Mouse (Mus musculus): ENCODE data around the gene Anks3. TPM values are rescaled to one million over a fixed set of nuclear protein-coding genes. Genes with fewer than 3 reads are reported as not detected.

Anks3 gene
- polyA plus RNA-seq, 1 experiment from 2014 or later = 14.8 TPM

GRCm38 (mm10) chr16:4896249-4897027 is 67.6 kb downstream of the Anks3 start:
- Histone ChIP-seq H3K27me3 (no peaks in the 10 kb centered on the region), H3K4me2 (peak overlapping the region; percentile 52), H3K9me3 (replicated peaks) (no peaks in the 10 kb centered on the region), H3K36me3 (replicated peaks) (no peaks in the 10 kb centered on the region), H3K27ac (replicated peaks) (peak overlapping the region; percentile 76), H3K4me1 (replicated peaks) (peaks cover 63% of the 10 kb centered on the region), H3K4me3 (replicated peaks) (no peak overlapping the region), H3K9ac (no peak overlapping the region)
- WGBS (ENCODE audit: insufficient replicate concordance) = 18% methylated on average over 5 of the region's 5 CpGs
- ATAC-seq (ENCODE audit: insufficient read depth) = peak; percentile 85

GRCm38 (mm10) chr16:4894201-4894908 is 69.7 kb downstream of the Anks3 start:
- no peak overlapping the region for H3K4me3 ChIP-seq (replicated peaks)
- WGBS (ENCODE audit: insufficient replicate concordance) = 66% methylated on average over 7 of the region's 7 CpGs
- peaks cover 75% of the 10 kb centered on the region for H3K4me1 ChIP-seq (replicated peaks)
- H3K36me3 ChIP-seq (replicated peaks) = peaks cover 4% of the 10 kb centered on the region
- H3K9ac ChIP-seq = no peak overlapping the region
- H3K4me2 ChIP-seq = no peak overlapping the region
- ATAC-seq (ENCODE audit: insufficient read depth) = no peak
- H3K9me3 ChIP-seq (replicated peaks) = no peaks in the 10 kb centered on the region
- H3K27ac ChIP-seq (replicated peaks) = no peak overlapping the region
- H3K27me3 ChIP-seq = no peaks in the 10 kb centered on the region

GRCm38 (mm10) chr16:4892171-4892570 is 71.8 kb downstream of the Anks3 start:
- no peak overlapping the region for H3K4me2 ChIP-seq
- H3K4me3 ChIP-seq (replicated peaks) = no peak overlapping the region
- H3K9ac ChIP-seq = no peak overlapping the region
- H3K27me3 ChIP-seq = no peaks in the 10 kb centered on the region
- 68% methylated on average over 6 of the region's 6 CpGs for WGBS (ENCODE audit: insufficient replicate concordance)
- no peak for ATAC-seq (ENCODE audit: insufficient read depth)
- H3K27ac ChIP-seq (replicated peaks) = no peak overlapping the region
- H3K9me3 ChIP-seq (replicated peaks) = no peaks in the 10 kb centered on the region
- H3K4me1 ChIP-seq (replicated peaks) = peaks cover 77% of the 10 kb centered on the region
- peaks cover 4% of the 10 kb centered on the region for H3K36me3 ChIP-seq (replicated peaks)

Other genes starting within 250 kb of the Anks3 start
- 37.2 and 39.6 TPM in 2 replicates for gene Nmral1, start 244.8 kb downstream of the Anks3 start, polyA plus RNA-seq (2015; fragmentation: Nextera tagmentation; extraction: Ambion mirVana)
- 36.6 and 37.9 TPM in 2 replicates for gene Hmox2, start 237.8 kb downstream of the Anks3 start, polyA plus RNA-seq (2015; fragmentation: Nextera tagmentation; extraction: Ambion mirVana)
- 20.9 and 24.5 TPM in 2 replicates for gene Cdip1, start 173.9 kb downstream of the Anks3 start, polyA plus RNA-seq (2015; fragmentation: Nextera tagmentation; extraction: Ambion mirVana)
- 0.09 and 0.14 TPM in 2 replicates for gene 4930562C15Rik, start 128.8 kb downstream of the Anks3 start, polyA plus RNA-seq (2015; fragmentation: Nextera tagmentation; extraction: Ambion mirVana)
- gene Ubald1, start 83.9 kb downstream of the Anks3 start, polyA plus RNA-seq (2015; fragmentation: Nextera tagmentation; extraction: Ambion mirVana) = 10.6 and 11.5 TPM in 2 replicates
- gene Mgrn1, start 78.0 kb downstream of the Anks3 start, polyA plus RNA-seq (2015; fragmentation: Nextera tagmentation; extraction: Ambion mirVana) = 25.4 and 30.9 TPM in 2 replicates
- 49.0 and 50.2 TPM in 2 replicates for gene Nudt16l1, start 25.4 kb downstream of the Anks3 start, polyA plus RNA-seq (2015; fragmentation: Nextera tagmentation; extraction: Ambion mirVana)
- gene Sept12, start 33.6 kb upstream of the Anks3 start, polyA plus RNA-seq (2015; fragmentation: Nextera tagmentation; extraction: Ambion mirVana) = not detected in 2 replicates
- gene Smim22, start 43.1 kb upstream of the Anks3 start, polyA plus RNA-seq (2015; fragmentation: Nextera tagmentation; extraction: Ambion mirVana) = 7.5 and 9.1 TPM in 2 replicates
- 65.2 and 78.7 TPM in 2 replicates for gene Rogdi, start 49.3 kb upstream of the Anks3 start, polyA plus RNA-seq (2015; fragmentation: Nextera tagmentation; extraction: Ambion mirVana)
- 41.6 and 46.0 TPM in 2 replicates for gene Glyr1, start 85.7 kb upstream of the Anks3 start, polyA plus RNA-seq (2015; fragmentation: Nextera tagmentation; extraction: Ambion mirVana)
- 8.5 and 9.5 TPM in 2 replicates for gene Ubn1, start 85.9 kb upstream of the Anks3 start, polyA plus RNA-seq (2015; fragmentation: Nextera tagmentation; extraction: Ambion mirVana)
- 0.38 and 0.60 TPM in 2 replicates for gene Ppl, start 168.2 kb upstream of the Anks3 start, polyA plus RNA-seq (2015; fragmentation: Nextera tagmentation; extraction: Ambion mirVana)
- gene Sec14l5, start 182.9 kb upstream of the Anks3 start, polyA plus RNA-seq (2015; fragmentation: Nextera tagmentation; extraction: Ambion mirVana) = 0.02 TPM in 1 of 2 replicates, not detected in the other
- 13.1 and 16.0 TPM in 2 replicates for gene Nagpa, start 239.8 kb upstream of the Anks3 start, polyA plus RNA-seq (2015; fragmentation: Nextera tagmentation; extraction: Ambion mirVana)

Data from liver, embryonic 15.5 days (tissue).